Comparison of ENCODE assay signal across 13 mouse cellular contexts in genomic region chr4:57606258-57606657, GRCm38 (mm10). TPM values are rescaled to one million over a fixed set of nuclear protein-coding genes. Genes with fewer than 3 reads are reported as not detected.
DNase-seq lines count a peak whose midpoint lies in the region; ATAC-seq and TF ChIP-seq lines count a peak whose summit lies in the region.
"Had no signal": no experiment of that assay in that cellular context is flagged by ENCODE, and none has a peak within 500 bp of the region (broad histone marks: within the 10 kb centered on the region; RNA-seq: fewer than 3 reads in every experiment).

No protein-coding gene starts in this region.

- 31% methylated on average over 3 of the region's 3 CpGs for WGBS in heart, embryonic 11.5 days (ENCODE audit: insufficient replicate concordance)

- no peak for ATAC-seq in heart, embryonic 11.5 days (replicated peaks; ENCODE audit: insufficient number of reproducible peaks, low FRiP score, low TSS enrichment)
- no peak for ATAC-seq in megakaryocyte progenitor cell, adult 5-6 weeks (replicated peaks; ENCODE audit: poor library complexity)
- ATAC-seq: midbrain, embryonic 15.5 days had no signal

- intact Hi-C loops in gastrocnemius, adult 2 months (cut with DNase I), result loop anchor here (2.0 to 5.0 kb wide), 3 partner anchors 39 to 233 kb away; partner anchors contain the start of gene Pakap

- DNase-seq in ovary, adult 18-20 months (ENCODE audit: low spot score), result peak; percentile 21
- no peak for DNase-seq in ovary, postnatal 36 days (ENCODE audit: low spot score)
- DNase-seq in adrenal gland, postnatal 10 days, result peak; percentile 65
- no peak for DNase-seq in gastrocnemius, adult 2 months
- no peak for DNase-seq in thymus, postnatal 10 days (ENCODE audit: low spot score in 2 of 2)
- DNase-seq: cerebellum, adult 18-20 months; kidney, adult 18-20 months; right cerebral cortex, postnatal 25 days had no signal

- no peaks in the 10 kb centered on the region for H3K27me3 ChIP-seq in heart, embryonic 11.5 days (ENCODE audit: control insufficient read depth, insufficient read depth, low read length)
- H3K27me3 ChIP-seq: midbrain, embryonic 15.5 days; neural tube, embryonic 15.5 days; stomach, embryonic 15.5 days had no signal

- H3K4me3 ChIP-seq in heart, embryonic 11.5 days (ENCODE audit: low read depth, low read length), result no peak overlapping the region
- H3K4me3 ChIP-seq in gastrocnemius, adult 2 months, result no peak overlapping the region
- H3K4me3 ChIP-seq: midbrain, embryonic 15.5 days; neural tube, embryonic 15.5 days; stomach, embryonic 15.5 days had no signal

- no peaks in the 10 kb centered on the region for H3K9me3 ChIP-seq in heart, embryonic 11.5 days (replicated peaks; ENCODE audit: control insufficient read depth, low read length)
- H3K9me3 ChIP-seq: midbrain, embryonic 15.5 days; neural tube, embryonic 15.5 days; stomach, embryonic 15.5 days had no signal

- H3K4me1 ChIP-seq in heart, embryonic 11.5 days (ENCODE audit: control insufficient read depth, insufficient read depth, low read length), result peaks cover 50% of the 10 kb centered on the region
- H3K4me1 ChIP-seq: midbrain, embryonic 15.5 days had no signal

- no peak for TF ChIP-seq CTCF in gastrocnemius, adult 2 months (IDR thresholded peaks at IDR 0.05)

- peak overlapping the region; percentile 66; the same call in 1 of the 2 replicates for H3K27ac ChIP-seq in heart, embryonic 11.5 days (ENCODE audit: low read depth, low read length)
- H3K27ac ChIP-seq in gastrocnemius, adult 2 months, result no peak overlapping the region
- H3K27ac ChIP-seq: midbrain, embryonic 15.5 days; neural tube, embryonic 15.5 days had no signal

- no peak overlapping the region for H3K9ac ChIP-seq in heart, embryonic 11.5 days (ENCODE audit: low read depth, low read length)
- H3K9ac ChIP-seq: midbrain, embryonic 15.5 days; neural tube, embryonic 15.5 days; stomach, embryonic 15.5 days had no signal

- H3K36me3 ChIP-seq in heart, embryonic 11.5 days (ENCODE audit: control insufficient read depth, insufficient read depth, low read length), result no peaks in the 10 kb centered on the region
- H3K36me3 ChIP-seq: midbrain, embryonic 15.5 days; neural tube, embryonic 15.5 days; stomach, embryonic 15.5 days had no signal

- peak overlapping the region; percentile 8; the same call in 1 of the 2 replicates for H3K4me2 ChIP-seq in heart, embryonic 11.5 days
- H3K4me2 ChIP-seq: midbrain, embryonic 15.5 days; neural tube, embryonic 15.5 days; stomach, embryonic 15.5 days had no signal

RNA-seq across cellular contexts. Expression of gene Pakap, which starts 38.3 kb away (rescaled TPM):
- 10 to 100 TPM; 41.1 to 45.9 TPM for total RNA-seq in adrenal gland, postnatal 10 days (2021)
- polyA plus RNA-seq in heart, embryonic 11.5 days (2014; fragmentation: Nextera tagmentation; extraction: Ambion mirVana), result 46.0 and 64.7 TPM in 2 replicates
- total RNA-seq in gastrocnemius, adult 2 months (2021), result 1 to 10 TPM; 4.9 to 7.0 TPM
- total RNA-seq in megakaryocyte progenitor cell, adult 5-6 weeks (2015), result not detected in 2 replicates
- total RNA-seq in megakaryocyte progenitor cell, adult 5-6 weeks (2017), result not detected in 2 replicates

Comparison
In these comparisons a context has a peak if more than half of its experiments do, and no peak if none do; other contexts are left out.
1. DNase-seq: peak in ovary, adult 18-20 months (single experiment) and adrenal gland, postnatal 10 days (single experiment); none in ovary, postnatal 36 days (single experiment), gastrocnemius, adult 2 months (single experiment) and thymus, postnatal 10 days (0 of 2).
2. RNA of gene Pakap, which starts 38.3 kb away (total RNA-seq): 41.1 to 45.9 TPM in adrenal gland, postnatal 10 days and 4.9 to 7.0 TPM in gastrocnemius, adult 2 months; not detected in megakaryocyte progenitor cell, adult 5-6 weeks; every median in the first group is over 4 times any median in the second.